Mouse (Mus musculus) midbrain, embryonic 16.5 days (tissue): ENCODE data around the gene Srbd1. TPM values are rescaled to one million over a fixed set of nuclear protein-coding genes. Genes with fewer than 3 reads are reported as not detected.

Experiments used
- ATAC-seq: fragments of 200-750 bp; cut with Nextera tagmentation; 2 replicates; pipeline ENCODE4 v1.8.0; 2017; ENCODE audit warnings: moderate TSS enrichment
- H3K27ac ChIP-seq: fragments of 300-500 bp; sonication (generic); 2 replicates; pipeline ENCODE4 v1.5.1; 2014; ENCODE audit warnings: mild to moderate bottlenecking, low read length, mixed read lengths
- H3K27me3 ChIP-seq: fragments of 300-500 bp; sonication (generic); 2 replicates; pipeline ENCODE4 v1.6.1; 2014; ENCODE audit warnings: low read depth, low read length, mixed read lengths; ENCODE audit not compliant: control insufficient read depth, insufficient read depth
- H3K36me3 ChIP-seq: fragments of 300-500 bp; sonication (generic); 2 replicates; pipeline ENCODE4 v1.6.1; 2014; ENCODE audit warnings: mild to moderate bottlenecking, low read length, moderate library complexity, mixed read lengths; ENCODE audit not compliant: control insufficient read depth, insufficient read depth
- H3K4me1 ChIP-seq: fragments of 300-500 bp; sonication (generic); 2 replicates; pipeline ENCODE4 v1.6.1; 2014; ENCODE audit warnings: mild to moderate bottlenecking, low read length, mixed read lengths; ENCODE audit not compliant: control insufficient read depth, insufficient read depth
- H3K4me2 ChIP-seq: fragments of 300-500 bp; sonication (generic); 2 replicates; pipeline ENCODE4 v1.6.1; 2014; ENCODE audit warnings: mild to moderate bottlenecking, low read length, mixed read lengths
- H3K4me3 ChIP-seq: fragments of 300-500 bp; sonication (generic); 2 replicates; pipeline ENCODE4 v1.5.1; 2014; ENCODE audit warnings: low read depth, mild to moderate bottlenecking, low read length, moderate library complexity, mixed read lengths
- H3K9ac ChIP-seq: fragments of 300-500 bp; sonication (generic); 2 replicates; pipeline ENCODE4 v1.6.1; 2014; ENCODE audit warnings: low read depth, low read length, mixed read lengths
- H3K9me3 ChIP-seq: fragments of 300-500 bp; sonication (generic); replicated peaks from 2 replicates; pipeline ENCODE4 v1.6.1; 2014; ENCODE audit warnings: mild to moderate bottlenecking, low read length, mixed read lengths; ENCODE audit not compliant: control insufficient read depth, poor library complexity, severe bottlenecking
- WGBS: fragments of 180-500 bp; shearing (Covaris S2); extraction: QIAGEN DNeasy Blood & Tissue Kit; methylation state at CpG from one replicate; pipeline ENCODE4 v1.1.7; 2014; 5-methylcytosine and 5-hydroxymethylcytosine counted together
- polyA plus RNA-seq: library from polyadenylated mRNA; unstranded; fragments of >200 nt; fragmentation: Nextera tagmentation; extraction: Ambion mirVana; gene quantifications from 2 replicates; pipeline ENCODE4 v1.2.1, GENCODE M21; 2015

Gene Srbd1
- polyA plus RNA-seq, 1 experiment from 2014 or later: 15.5 TPM

DNA sequence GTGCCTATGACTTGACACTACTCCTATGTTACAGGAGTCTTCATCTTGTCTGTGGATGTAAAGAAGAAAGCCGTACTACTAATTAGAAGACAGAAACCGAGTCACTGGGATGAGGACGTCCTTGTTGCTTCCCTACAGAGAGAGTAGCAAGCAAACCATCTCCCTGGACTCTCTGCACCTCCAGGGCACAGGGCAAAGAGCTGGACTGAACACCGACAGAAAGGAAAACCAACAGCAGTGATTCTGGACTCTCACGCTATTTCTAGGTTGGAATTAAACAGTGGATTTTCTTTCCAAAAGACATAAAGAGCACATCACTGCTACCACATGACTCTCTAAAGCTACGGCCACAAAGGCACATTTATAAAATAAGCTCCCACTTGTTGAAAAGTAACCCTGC, 110.3 kb downstream of the Srbd1 start:
- Histone ChIP-seq H3K9ac (no peak overlapping the region), H3K36me3 (no peaks in the 10 kb centered on the region), H3K4me3 (no peak overlapping the region), H3K9me3 (no peaks in the 10 kb centered on the region), H3K4me1 (no peaks in the 10 kb centered on the region), H3K27me3 (no peaks in the 10 kb centered on the region), H3K27ac (no peak overlapping the region), H3K4me2 (no peak overlapping the region)
- WGBS: 81% methylated on average over 6 of the region's 6 CpGs
- no peak for ATAC-seq

- no peak overlapping the region for H3K4me3 ChIP-seq
- no peak for ATAC-seq
- H3K36me3 ChIP-seq: no peaks in the 10 kb centered on the region
- no peak overlapping the region for H3K27ac ChIP-seq
- H3K9ac ChIP-seq: no peak overlapping the region
- H3K9me3 ChIP-seq: no peaks in the 10 kb centered on the region
- H3K27me3 ChIP-seq: no peaks in the 10 kb centered on the region
- 85% methylated on average over 3 of the region's 3 CpGs for WGBS
- H3K4me1 ChIP-seq: no peaks in the 10 kb centered on the region
- no peak overlapping the region for H3K4me2 ChIP-seq
These were observed 112.8 kb downstream of the Srbd1 start for GRCm38 (mm10) chr17:86032113-86032714.

DNA sequence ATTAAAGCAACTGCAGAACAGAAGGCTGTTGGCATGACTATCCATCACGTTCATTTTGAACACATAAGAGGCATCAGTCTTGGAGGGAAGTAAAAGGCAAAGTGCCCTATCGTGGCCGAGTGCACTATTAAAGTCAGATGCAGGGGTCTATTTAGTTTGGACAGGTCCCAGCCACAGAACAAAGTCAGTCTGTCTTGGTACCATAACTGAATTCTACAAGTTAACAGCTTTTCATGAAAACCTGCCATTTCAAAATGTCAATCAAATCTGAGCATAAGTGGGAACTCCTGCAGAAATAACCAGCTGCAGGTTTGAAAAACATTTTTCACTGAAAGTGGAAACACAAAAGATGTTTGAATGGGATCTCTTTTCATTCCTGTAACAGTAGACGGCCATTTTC, 115.0 kb downstream of the Srbd1 start:
- Histone ChIP-seq H3K9me3 (no peaks in the 10 kb centered on the region), H3K4me3 (no peak overlapping the region), H3K4me2 (no peak overlapping the region), H3K4me1 (no peaks in the 10 kb centered on the region), H3K9ac (no peak overlapping the region), H3K27me3 (no peaks in the 10 kb centered on the region), H3K27ac (no peak overlapping the region), H3K36me3 (no peaks in the 10 kb centered on the region)
- 53% methylated on average over 4 of the region's 4 CpGs for WGBS
- ATAC-seq: no peak

DNA sequence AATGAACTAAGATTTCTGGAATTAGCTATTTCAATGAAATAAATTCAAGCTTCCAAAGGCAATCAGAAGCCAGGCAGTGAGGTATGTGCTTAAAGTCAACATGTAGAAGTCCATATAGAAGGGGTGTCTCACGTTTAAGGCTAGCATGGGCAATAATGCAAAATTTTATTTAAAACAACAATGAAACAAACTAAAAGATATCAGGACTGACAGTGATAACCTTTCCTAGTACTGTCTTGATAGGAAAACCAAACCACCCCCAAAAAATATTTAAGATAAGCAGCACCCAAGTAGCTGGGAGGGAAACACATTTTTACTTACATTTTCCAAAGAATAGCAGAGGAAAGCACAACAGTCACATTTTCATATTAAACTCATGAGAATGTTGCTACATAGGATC, 115.8 kb downstream of the Srbd1 start:
- no peak for ATAC-seq
- Histone ChIP-seq H3K4me1 (no peaks in the 10 kb centered on the region), H3K9me3 (no peaks in the 10 kb centered on the region), H3K4me3 (no peak overlapping the region), H3K27ac (no peak overlapping the region), H3K4me2 (no peak overlapping the region), H3K27me3 (no peaks in the 10 kb centered on the region), H3K9ac (no peak overlapping the region), H3K36me3 (no peaks in the 10 kb centered on the region)
- 92% methylated on average over 1 of the region's 1 CpGs for WGBS

- no peak overlapping the region for H3K27ac ChIP-seq
- no peaks in the 10 kb centered on the region for H3K27me3 ChIP-seq
- WGBS: 91% methylated on average over 4 of the region's 4 CpGs
- no peak overlapping the region for H3K9ac ChIP-seq
- no peaks in the 10 kb centered on the region for H3K36me3 ChIP-seq
- no peaks in the 10 kb centered on the region for H3K4me1 ChIP-seq
- no peak for ATAC-seq
- H3K4me3 ChIP-seq: no peak overlapping the region
- no peak overlapping the region for H3K4me2 ChIP-seq
- no peaks in the 10 kb centered on the region for H3K9me3 ChIP-seq
These were observed 117.3 kb downstream of the Srbd1 start for GRCm38 (mm10) chr17:86027577-86028199.

GRCm38 (mm10) chr17:86024589-86024988, 120.4 kb downstream of the Srbd1 start:
- Histone ChIP-seq H3K27ac (no peak overlapping the region), H3K9ac (no peak overlapping the region), H3K27me3 (no peaks in the 10 kb centered on the region), H3K36me3 (no peaks in the 10 kb centered on the region), H3K4me3 (no peak overlapping the region), H3K4me2 (no peak overlapping the region), H3K9me3 (peaks cover 3% of the 10 kb centered on the region; the same call in 1 of the 2 replicates), H3K4me1 (no peaks in the 10 kb centered on the region)
- 97% methylated on average over 3 of the region's 3 CpGs for WGBS
- no peak for ATAC-seq

DNA sequence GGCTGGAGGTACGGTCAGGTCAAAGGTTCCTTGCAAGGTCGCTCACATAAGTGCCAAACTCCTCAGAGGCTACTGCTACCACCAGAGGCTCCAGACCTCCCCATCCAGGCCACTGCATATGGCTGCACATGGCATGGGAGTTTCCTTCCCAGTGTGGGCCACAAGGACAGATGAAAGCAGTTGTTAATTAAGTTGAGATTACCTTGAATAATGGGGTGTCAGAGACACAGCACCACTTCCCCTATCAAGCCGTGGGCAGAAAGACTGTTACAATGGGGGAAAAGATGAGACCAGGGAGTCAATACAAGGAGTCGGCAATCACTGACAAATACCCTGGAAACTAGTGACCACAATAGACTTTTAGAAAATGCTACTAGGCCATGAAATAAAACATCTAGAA, 122.6 kb downstream of the Srbd1 start:
- H3K9ac ChIP-seq: no peak overlapping the region
- H3K4me1 ChIP-seq: no peaks in the 10 kb centered on the region
- no peaks in the 10 kb centered on the region for H3K27me3 ChIP-seq
- no peaks in the 10 kb centered on the region for H3K36me3 ChIP-seq
- H3K4me3 ChIP-seq: no peak overlapping the region
- ATAC-seq: no peak
- 64% methylated on average over 4 of the region's 4 CpGs for WGBS
- no peak overlapping the region for H3K4me2 ChIP-seq
- H3K27ac ChIP-seq: no peak overlapping the region
- peaks cover 8% of the 10 kb centered on the region for H3K9me3 ChIP-seq

DNA sequence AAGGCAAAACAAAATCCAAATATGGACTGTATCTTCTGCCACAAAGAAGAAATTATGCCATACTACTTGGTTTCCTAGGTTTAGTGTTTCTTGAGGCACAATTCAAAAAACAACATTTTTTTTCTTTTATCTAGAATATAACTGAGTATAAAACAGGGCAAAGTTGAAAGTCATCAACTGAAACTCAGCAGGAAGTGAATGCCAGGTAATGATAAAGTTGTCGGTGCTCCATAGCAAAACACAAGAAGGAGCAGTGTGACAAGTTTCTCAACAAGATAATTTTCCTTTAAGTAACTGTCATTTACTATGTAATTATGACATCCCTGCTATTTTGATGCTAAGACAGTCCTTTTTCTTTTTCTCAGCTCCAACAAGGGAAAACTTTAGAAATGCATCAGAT, 123.2 kb downstream of the Srbd1 start:
- no peak for ATAC-seq
- 96% methylated on average over 1 of the region's 1 CpGs for WGBS
- Histone ChIP-seq H3K27me3 (no peaks in the 10 kb centered on the region), H3K9ac (no peak overlapping the region), H3K4me1 (no peaks in the 10 kb centered on the region), H3K9me3 (peaks cover 8% of the 10 kb centered on the region), H3K27ac (no peak overlapping the region), H3K4me3 (no peak overlapping the region), H3K36me3 (no peaks in the 10 kb centered on the region), H3K4me2 (no peak overlapping the region)

DNA sequence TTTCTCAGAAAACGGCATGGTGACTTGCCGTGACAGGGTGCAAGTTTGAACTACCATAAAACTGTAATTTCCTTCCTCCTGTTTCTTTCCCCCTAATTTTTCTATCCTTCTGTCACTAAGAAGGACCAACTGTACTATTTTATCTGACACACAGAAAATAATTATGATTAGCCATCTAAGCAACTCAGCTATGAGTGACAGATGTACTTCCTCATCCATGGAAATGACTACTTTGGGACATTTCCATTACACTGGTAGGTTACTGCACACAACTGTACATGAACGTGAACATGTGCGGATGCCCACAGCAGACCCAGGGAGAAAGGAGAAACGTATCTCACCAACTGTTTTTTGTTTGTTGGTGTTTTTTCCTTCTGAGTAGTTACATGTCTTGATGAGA, 123.7 kb downstream of the Srbd1 start:
- Histone ChIP-seq H3K4me3 (no peak overlapping the region), H3K4me2 (no peak overlapping the region), H3K27me3 (no peaks in the 10 kb centered on the region), H3K9ac (no peak overlapping the region), H3K9me3 (peaks cover 8% of the 10 kb centered on the region), H3K27ac (no peak overlapping the region), H3K4me1 (no peaks in the 10 kb centered on the region), H3K36me3 (no peaks in the 10 kb centered on the region)
- ATAC-seq: no peak
- WGBS: 95% methylated on average over 5 of the region's 5 CpGs
